Mouse (Mus musculus) cerebellum, postnatal 36 days (tissue): ENCODE data around the gene Ulbp1.
"Not testable (repeated sequence)": the region's sequence is repeated elsewhere in the genome, so short reads cannot be mapped to it uniquely, and the experiment has no call there.

Experiments
- DNase-seq, 2 experiments: peaks; one replicate each; pipeline ENCODE4 v3.0.0; 2021 to 2022; ENCODE audit warnings: mixed read lengths in 2 of 2

The Ulbp1 gene

GRCm38 (mm10) chr10:7473197-7473889, at the start of gene Ulbp1:
TSS of gene Ulbp1 (minus strand) at chr10:7473638.
- DNase-seq: peak in 1 of 2 experiments; percentile 29

GRCm38 (mm10) chr10:7498180-7498579, 24.7 kb upstream of the Ulbp1 start:
- not testable (repeated sequence) for DNase-seq

- DNase-seq: not testable (repeated sequence)
These were observed 18.9 kb upstream of the Ulbp1 start for GRCm38 (mm10) chr10:7492384-7492783.

- DNase-seq: no peak
These were observed 10.2 kb upstream of the Ulbp1 start for GRCm38 (mm10) chr10:7483650-7484049.

GRCm38 (mm10) chr10:7474225-7474624, 787 bp upstream of the Ulbp1 start:
- not testable (repeated sequence) for DNase-seq

GRCm38 (mm10) chr10:7471664-7472063, 1.8 kb downstream of the Ulbp1 start:
- DNase-seq: no peak

- DNase-seq: no peak
These were observed 3.0 kb downstream of the Ulbp1 start for GRCm38 (mm10) chr10:7470457-7470856.

GRCm38 (mm10) chr10:7469716-7470414, 3.6 kb downstream of the Ulbp1 start:
- DNase-seq: peak; percentile 70 to 80

- DNase-seq: no peak
These were observed 11.4 kb downstream of the Ulbp1 start for GRCm38 (mm10) chr10:7462006-7462405.

- no peak for DNase-seq
These were observed 34.5 kb downstream of the Ulbp1 start for GRCm38 (mm10) chr10:7438928-7439327.

- peak in 1 of 2 experiments; percentile 11 for DNase-seq
These were observed 80.0 kb downstream of the Ulbp1 start for GRCm38 (mm10) chr10:7393143-7394035.

- peak; percentile 9 to 11 for DNase-seq
These were observed 81.2 kb downstream of the Ulbp1 start for GRCm38 (mm10) chr10:7391935-7392930.

GRCm38 (mm10) chr10:7391561-7391934, 81.9 kb downstream of the Ulbp1 start:
- DNase-seq: no peak

GRCm38 (mm10) chr10:7391108-7391507, 82.3 kb downstream of the Ulbp1 start:
- peak; percentile 10 to 14 for DNase-seq
